In genomic region chr17:25127079-25127478, GRCm38 (mm10) we compare ENCODE assay signal across 10 mouse cellular contexts. TPM values are rescaled to one million over a fixed set of nuclear protein-coding genes. Genes with fewer than 3 reads are reported as not detected.
DNase-seq lines count a peak whose midpoint lies in the region; ATAC-seq lines count a peak whose summit lies in the region.
"Had no signal": no experiment of that assay in that cellular context is flagged by ENCODE, and none has a peak within 500 bp of the region (broad histone marks: within the 10 kb centered on the region; RNA-seq: fewer than 3 reads in every experiment).

No protein-coding gene starts in this region.

- H3K36me3 ChIP-seq in liver, embryonic 11.5 days (ENCODE audit: control insufficient read depth, insufficient read depth, low read length): no peaks in the 10 kb centered on the region

- H3K4me3 ChIP-seq in liver, embryonic 11.5 days (ENCODE audit: low read depth, low read length): no peak overlapping the region

- 31% methylated on average over 8 of the region's 8 CpGs for WGBS in liver, embryonic 11.5 days

- peaks cover 16% of the 10 kb centered on the region for H3K4me1 ChIP-seq in liver, embryonic 11.5 days (replicated peaks; ENCODE audit: control insufficient read depth, insufficient read depth, low read length)

- DNase-seq in spleen, postnatal 10 days (ENCODE audit: low spot score in 2 of 2): peak; percentile 51 to 60
- no peak for DNase-seq in spleen, adult 18-20 months
- DNase-seq in c-Kit-positive CD71-positive TER-119-negative erythroid progenitor cells, embryonic 14.5 days (ENCODE audit: low read depth): peak; percentile 55
- no peak for DNase-seq in liver, embryonic 11.5 days (ENCODE audit: low spot score)
- DNase-seq in left cerebral cortex, adult 8-10 months (ENCODE audit: low spot score in 2 of 2): no peak
- DNase-seq in right cerebral cortex, postnatal 25 days: no peak
- DNase-seq in urinary bladder, adult 18-20 months (ENCODE audit: low spot score in 2 of 2): no peak
- DNase-seq: cerebellum, postnatal 25 days; kidney, adult 11 months; thymus, postnatal 25 days had no signal

- no peaks in the 10 kb centered on the region; the same call in 1 of the 2 replicates for H3K27me3 ChIP-seq in liver, embryonic 11.5 days (replicated peaks; ENCODE audit: control insufficient read depth, insufficient read depth, low read length)

- peak; percentile 85 for ATAC-seq in liver, embryonic 11.5 days (replicated peaks; ENCODE audit: low FRiP score)

- peak overlapping the region; percentile 87 for H3K27ac ChIP-seq in liver, embryonic 11.5 days (ENCODE audit: low read depth, low read length)

- peak overlapping the region; percentile 44 for H3K4me2 ChIP-seq in liver, embryonic 11.5 days

- H3K9ac ChIP-seq in liver, embryonic 11.5 days (ENCODE audit: low read depth, low read length): no peak overlapping the region

- H3K9me3 ChIP-seq in liver, embryonic 11.5 days (ENCODE audit: control insufficient read depth, low read length): no peaks in the 10 kb centered on the region

RNA-seq across cellular contexts. Expression of gene Clcn7, which starts 6.1 kb away (rescaled TPM):
- 18.7 and 19.7 TPM in 2 replicates for polyA plus RNA-seq in liver, embryonic 11.5 days (2014; fragmentation: Nextera tagmentation; extraction: Ambion mirVana)
- total RNA-seq in left cerebral cortex, adult 8-10 months (2022): 10 to 100 TPM; 50.0 to 54.5 (median 51.1) TPM

RNA-seq across cellular contexts. Expression of gene Ptx4, which starts 6.5 kb away (rescaled TPM):
- polyA plus RNA-seq in liver, embryonic 11.5 days (2014; fragmentation: Nextera tagmentation; extraction: Ambion mirVana): not detected in 2 replicates
- under 1 TPM; 0.65 to 0.96 (median 0.75) TPM for total RNA-seq in left cerebral cortex, adult 8-10 months (2022)

RNA-seq across cellular contexts. Expression of gene Telo2, which starts 11.3 kb away (rescaled TPM):
- polyA plus RNA-seq in liver, embryonic 11.5 days (2014; fragmentation: Nextera tagmentation; extraction: Ambion mirVana): 46.2 and 49.6 TPM in 2 replicates
- total RNA-seq in left cerebral cortex, adult 8-10 months (2022): 10 to 100 TPM; 22.6 to 34.6 (median 28.6) TPM

RNA-seq across cellular contexts. Expression of gene Ccdc154, which starts 35.2 kb away (rescaled TPM):
- 0.11 and 0.14 TPM in 2 replicates for polyA plus RNA-seq in liver, embryonic 11.5 days (2014; fragmentation: Nextera tagmentation; extraction: Ambion mirVana)
- total RNA-seq in left cerebral cortex, adult 8-10 months (2022): not detected

RNA-seq across cellular contexts. Expression of gene Tmem204, which starts 43.7 kb away (rescaled TPM):
- 8.5 and 10.1 TPM in 2 replicates for polyA plus RNA-seq in liver, embryonic 11.5 days (2014; fragmentation: Nextera tagmentation; extraction: Ambion mirVana)
- 10 to 100 TPM in 3 of 4 experiments, 1 to 10 TPM in 1; 7.5 to 11.2 (median 10.6) TPM for total RNA-seq in left cerebral cortex, adult 8-10 months (2022)

Comparison
In these comparisons a context has a peak if more than half of its experiments do, and no peak if none do; other contexts are left out.
1. DNase-seq: peak in spleen, postnatal 10 days (2 of 2) and c-Kit-positive CD71-positive TER-119-negative erythroid progenitor cells, embryonic 14.5 days (single experiment); none in spleen, adult 18-20 months (0 of 2), liver, embryonic 11.5 days (single experiment), left cerebral cortex, adult 8-10 months (0 of 2), right cerebral cortex, postnatal 25 days (single experiment) and urinary bladder, adult 18-20 months (0 of 2).